Mouse (Mus musculus) midbrain, embryonic 14.5 days (tissue): ENCODE measurements at regions not wholly inside any gene's neighbourhood (a gene's known extent, or its start where the extent isn't known, plus 50 kb on each side); places are given as distances from the start of the nearest gene placed in this dataset.

Experiments
- ATAC-seq: fragments of 200-750 bp; cut with Nextera tagmentation; 2 replicates; pipeline ENCODE4 v1.8.0; 2017; ENCODE audit warnings: moderate number of reproducible peaks, moderate library complexity; ENCODE audit not compliant: low FRiP score, low TSS enrichment
- DNase-seq: peaks from one replicate; pipeline ENCODE4 v3.0.0-alpha.2; 2015
- H3K27ac ChIP-seq: fragments of 300-500 bp; sonication (generic); replicated peaks from 2 replicates; pipeline ENCODE4 v1.5.1; 2014; ENCODE audit warnings: mild to moderate bottlenecking, low read depth, low read length, moderate library complexity
- H3K27me3 ChIP-seq: fragments of 300-500 bp; sonication (generic); 2 replicates; pipeline ENCODE4 v1.6.1; 2014; ENCODE audit warnings: low read length, control low read depth, mixed read lengths; ENCODE audit not compliant: control insufficient read depth, insufficient read depth
- H3K36me3 ChIP-seq: fragments of 300-500 bp; sonication (generic); 2 replicates; pipeline ENCODE4 v1.6.1; 2014; ENCODE audit warnings: low read length, control low read depth; ENCODE audit not compliant: control insufficient read depth, insufficient read depth
- H3K4me1 ChIP-seq: fragments of 300-500 bp; sonication (generic); 2 replicates; pipeline ENCODE4 v1.6.1; 2014; ENCODE audit warnings: mild to moderate bottlenecking, antibody characterized with exemption, low read length, control low read depth; ENCODE audit not compliant: control insufficient read depth, insufficient read depth
- H3K4me2 ChIP-seq: fragments of 300-500 bp; sonication (generic); 2 replicates; pipeline ENCODE4 v1.6.1; 2014; ENCODE audit warnings: mild to moderate bottlenecking, low read length, moderate library complexity
- H3K4me3 ChIP-seq: fragments of 300-500 bp; sonication (generic); replicated peaks from 2 replicates; pipeline ENCODE4 v1.5.1; 2014; ENCODE audit warnings: low read depth, low read length
- H3K9ac ChIP-seq: fragments of 300-500 bp; sonication (generic); replicated peaks from 2 replicates; pipeline ENCODE4 v1.6.1; 2014; ENCODE audit warnings: mild to moderate bottlenecking, low read length, moderate library complexity
- H3K9me3 ChIP-seq: fragments of 300-500 bp; sonication (generic); 2 replicates; pipeline ENCODE4 v1.6.1; 2016; ENCODE audit warnings: low read length, control low read depth, mixed read lengths; ENCODE audit not compliant: control insufficient read depth
- WGBS: fragments of 180-500 bp; shearing (Covaris S2); extraction: QIAGEN DNeasy Blood & Tissue Kit; methylation state at CpG from one replicate; pipeline ENCODE4 v1.1.7; 2014; 5-methylcytosine and 5-hydroxymethylcytosine counted together

- ATAC-seq (no peak), DNase-seq (no peak)
- Histone ChIP-seq H3K27me3 (no peaks in the 10 kb centered on the region), H3K4me3 (no peak overlapping the region), H3K9me3 (peaks cover 4% of the 10 kb centered on the region; the same call in 1 of the 2 replicates), H3K36me3 (no peaks in the 10 kb centered on the region), H3K27ac (no peak overlapping the region), H3K4me2 (no peak overlapping the region), H3K9ac (no peak overlapping the region), H3K4me1 (peaks cover 5% of the 10 kb centered on the region; the same call in 1 of the 2 replicates)
- 93% methylated on average over 2 of the region's 2 CpGs for WGBS
Measured at GRCm38 (mm10) chr7:70092089-70092488, 274.4 kb downstream of the Nr2f2 start.

DNA sequence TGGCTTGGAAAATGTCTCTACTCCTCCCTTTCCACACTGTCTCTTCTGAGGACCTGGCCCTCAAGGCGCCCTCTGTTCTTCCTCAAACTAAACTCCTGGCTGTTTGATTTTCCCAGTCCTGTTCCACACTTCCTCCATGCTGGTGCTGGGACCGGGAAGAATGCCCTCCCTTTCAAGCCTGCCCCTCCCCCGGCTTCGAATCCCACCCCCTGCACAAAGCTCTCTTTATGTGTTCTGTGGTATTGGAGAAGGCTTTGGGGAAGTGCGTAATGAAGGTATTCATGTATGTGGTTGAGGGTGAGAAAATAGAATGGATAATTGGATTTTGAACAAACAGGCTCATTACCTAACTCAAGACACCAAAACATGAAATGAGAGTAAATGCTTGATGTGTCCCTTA is 277.4 kb downstream of the Nr2f2 start:
- no peak overlapping the region for H3K4me2 ChIP-seq
- no peaks in the 10 kb centered on the region for H3K36me3 ChIP-seq
- no peak overlapping the region for H3K4me3 ChIP-seq
- no peaks in the 10 kb centered on the region for H3K27me3 ChIP-seq
- H3K4me1 ChIP-seq, result peaks cover 1% of the 10 kb centered on the region; the same call in 1 of the 2 replicates
- ATAC-seq (no peak), DNase-seq (no peak)
- no peak overlapping the region for H3K9ac ChIP-seq
- H3K9me3 ChIP-seq, result peaks cover 8% of the 10 kb centered on the region; the same call in 1 of the 2 replicates
- 19% methylated on average over 5 of the region's 5 CpGs for WGBS
- no peak overlapping the region for H3K27ac ChIP-seq

DNA sequence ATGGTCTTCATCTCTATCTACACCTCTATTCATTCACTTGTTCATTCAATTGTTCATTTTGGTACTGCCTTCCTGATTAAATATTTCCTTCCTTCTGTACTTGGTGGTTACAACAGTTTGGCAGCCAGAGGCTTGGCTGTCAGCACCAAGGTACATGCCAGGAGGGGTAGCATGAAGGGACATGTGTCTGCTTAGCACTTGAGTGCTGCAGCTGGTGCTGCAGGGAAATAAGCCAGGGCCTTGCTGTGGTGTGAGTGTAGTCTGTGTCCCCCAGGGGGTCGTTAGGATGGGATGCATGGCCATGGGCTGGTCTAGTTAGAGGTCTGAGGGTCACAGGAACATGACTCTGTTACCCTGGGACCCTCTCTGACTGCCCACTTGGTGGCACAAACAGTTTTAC is 296.9 kb downstream of the Nr2f2 start:
- Histone ChIP-seq H3K9me3 (no peaks in the 10 kb centered on the region), H3K4me1 (0 out of 2 replicates have a peak, but pooled peaks cover 11% of the 10 kb centered on the region), H3K4me3 (no peak overlapping the region), H3K27me3 (no peaks in the 10 kb centered on the region), H3K36me3 (no peaks in the 10 kb centered on the region), H3K27ac (no peak overlapping the region), H3K4me2 (no peak overlapping the region), H3K9ac (no peak overlapping the region)
- WGBS, result 35% methylated on average over 1 of the region's 1 CpGs
- ATAC-seq (no peak), DNase-seq (no peak)

DNA sequence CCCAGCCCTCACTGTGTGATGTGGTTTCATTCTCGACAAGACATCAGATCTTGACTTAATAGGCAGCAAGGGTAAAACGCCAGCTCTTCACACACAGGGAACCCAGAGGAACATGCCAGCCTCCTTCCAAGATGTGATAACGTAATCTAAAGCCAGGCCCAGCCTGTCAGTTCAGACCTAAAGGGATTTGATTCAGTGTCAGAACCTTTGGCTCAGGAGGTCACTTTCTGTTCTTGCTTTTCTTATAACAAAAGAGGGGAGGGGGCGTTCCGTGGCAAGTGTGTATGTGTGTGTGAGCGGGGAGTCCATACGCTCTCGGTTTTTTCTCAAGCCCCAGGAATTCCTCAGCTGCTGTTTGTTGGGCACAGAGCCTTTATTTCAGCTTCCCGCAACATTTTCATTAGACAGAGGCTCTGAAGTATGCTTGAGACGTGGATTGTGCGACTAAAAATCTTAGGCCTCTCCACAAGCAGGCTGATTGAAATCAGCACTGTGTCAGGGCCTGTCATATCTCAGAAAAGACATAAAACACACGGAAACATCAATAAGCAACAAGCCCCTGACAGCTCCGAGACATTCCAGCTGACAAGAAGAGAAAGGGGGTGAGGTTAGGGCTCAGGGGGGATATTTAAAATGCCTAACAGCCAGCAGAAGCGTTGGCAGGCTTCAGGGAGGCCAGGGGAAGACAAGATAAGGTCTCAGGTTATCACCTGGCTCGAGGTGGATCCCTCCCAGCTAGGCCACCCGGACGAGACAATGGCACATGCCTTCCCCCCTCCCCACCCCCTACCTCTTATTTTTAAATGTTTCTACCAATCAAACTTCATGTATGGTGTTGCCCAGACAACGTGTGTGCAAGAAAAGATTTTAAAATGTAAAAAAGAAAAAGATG is 298.5 kb downstream of the Nr2f2 start:
- ATAC-seq, result peak; percentile 57; the same call in 1 of the 2 replicates
- Histone ChIP-seq H3K9me3 (no peaks in the 10 kb centered on the region), H3K4me3 (no peak overlapping the region), H3K4me2 (peak overlapping the region; percentile 21), H3K4me1 (0 out of 2 replicates have a peak, but pooled peaks cover 11% of the 10 kb centered on the region), H3K27ac (peak overlapping the region; percentile 84), H3K36me3 (no peaks in the 10 kb centered on the region), H3K9ac (peak overlapping the region; percentile 13; the same call in 1 of the 2 replicates), H3K27me3 (no peaks in the 10 kb centered on the region)
- DNase-seq, result peak; percentile 75
- WGBS, result 4% methylated on average over 18 of the region's 18 CpGs

- Histone ChIP-seq H3K4me1 (0 out of 2 replicates have a peak, but pooled peaks cover 11% of the 10 kb centered on the region), H3K36me3 (no peaks in the 10 kb centered on the region), H3K27me3 (no peaks in the 10 kb centered on the region), H3K9ac (no peak overlapping the region), H3K9me3 (no peaks in the 10 kb centered on the region), H3K4me2 (peak overlapping the region; percentile 21; the same call in 1 of the 2 replicates), H3K4me3 (no peak overlapping the region), H3K27ac (no peak overlapping the region)
- WGBS, result 43% methylated on average over 5 of the region's 5 CpGs
- ATAC-seq (no peak), DNase-seq (no peak)
Measured at GRCm38 (mm10) chr7:70067071-70067470, 299.5 kb downstream of the Nr2f2 start.

DNA sequence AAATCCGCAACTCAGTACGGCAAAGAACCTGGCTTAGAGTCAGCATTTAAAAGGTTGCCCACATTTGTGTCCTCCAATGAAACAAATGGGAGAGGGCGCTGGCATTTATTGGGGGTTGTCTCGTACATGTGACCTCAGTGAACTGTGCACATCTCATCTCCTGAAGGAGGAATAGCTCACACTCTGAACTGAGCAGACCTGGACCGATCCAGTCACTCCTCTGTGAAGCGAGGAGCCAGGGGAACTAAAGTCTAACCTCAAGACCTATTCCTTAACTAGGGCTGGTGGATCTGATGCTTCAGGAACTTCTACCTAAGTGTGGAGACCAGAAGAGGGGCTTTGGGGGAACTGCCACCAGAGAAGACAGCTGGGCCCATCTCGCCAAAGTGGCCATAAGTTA is 300.1 kb downstream of the Nr2f2 start:
- H3K36me3 ChIP-seq, result no peaks in the 10 kb centered on the region
- H3K9ac ChIP-seq, result no peak overlapping the region
- H3K27ac ChIP-seq, result 0 out of 2 replicates have a peak overlapping the region, but pooled peaks have one; percentile 32
- H3K4me2 ChIP-seq, result no peak overlapping the region
- DNase-seq (no peak), ATAC-seq (no peak)
- no peak overlapping the region for H3K4me3 ChIP-seq
- no peaks in the 10 kb centered on the region for H3K9me3 ChIP-seq
- no peaks in the 10 kb centered on the region for H3K27me3 ChIP-seq
- 88% methylated on average over 7 of the region's 7 CpGs for WGBS
- 0 out of 2 replicates have a peak, but pooled peaks cover 11% of the 10 kb centered on the region for H3K4me1 ChIP-seq

GRCm38 (mm10) chr7:70065471-70066130 is 300.9 kb downstream of the Nr2f2 start:
- WGBS, result 72% methylated on average over 11 of the region's 11 CpGs
- H3K4me2 ChIP-seq, result no peak overlapping the region
- ATAC-seq (no peak), DNase-seq (peak; percentile 28)
- H3K4me1 ChIP-seq, result 0 out of 2 replicates have a peak, but pooled peaks cover 11% of the 10 kb centered on the region
- H3K36me3 ChIP-seq, result no peaks in the 10 kb centered on the region
- no peak overlapping the region for H3K9ac ChIP-seq
- H3K4me3 ChIP-seq, result no peak overlapping the region
- H3K27me3 ChIP-seq, result no peaks in the 10 kb centered on the region
- no peaks in the 10 kb centered on the region for H3K9me3 ChIP-seq
- H3K27ac ChIP-seq, result no peak overlapping the region

- no peak overlapping the region for H3K4me2 ChIP-seq
- no peaks in the 10 kb centered on the region for H3K9me3 ChIP-seq
- H3K27me3 ChIP-seq, result no peaks in the 10 kb centered on the region
- no peaks in the 10 kb centered on the region for H3K36me3 ChIP-seq
- DNase-seq, result no peak
- ATAC-seq, result no peak
- no peaks in the 10 kb centered on the region for H3K4me1 ChIP-seq
- H3K4me3 ChIP-seq, result no peak overlapping the region
- no peak overlapping the region for H3K9ac ChIP-seq
- H3K27ac ChIP-seq, result no peak overlapping the region
- 96% methylated on average over 5 of the region's 5 CpGs for WGBS
Measured at GRCm38 (mm10) chr7:70047415-70047753, 319.2 kb downstream of the Nr2f2 start.
